Mouse (Mus musculus) stomach, embryonic 16.5 days (tissue): Measurements from ENCODE around the gene Amh. TPM values are rescaled to one million over a fixed set of nuclear protein-coding genes. Genes with fewer than 3 reads are reported as not detected.
A peak's percentile ranks its signal among the peaks of the same experiment; 100 is the strongest.

ENCODE experiments used
- ATAC-seq: fragments of 200-750 bp; cut with Nextera tagmentation; 2 replicates; pipeline ENCODE4 v1.8.0; 2017; ENCODE audit warnings: moderate number of reproducible peaks, moderate TSS enrichment; ENCODE audit not compliant: insufficient read depth, low FRiP score
- H3K27ac ChIP-seq: fragments of 300-500 bp; sonication (generic); 2 replicates; pipeline ENCODE4 v1.5.1; 2014; ENCODE audit warnings: low read length
- H3K27me3 ChIP-seq: fragments of 300-500 bp; sonication (generic); 2 replicates; pipeline ENCODE4 v1.6.1; 2014; ENCODE audit warnings: low read length, control low read depth, mixed read lengths; ENCODE audit not compliant: control insufficient read depth, insufficient read depth
- H3K36me3 ChIP-seq: fragments of 300-500 bp; sonication (generic); 2 replicates; pipeline ENCODE4 v1.6.1; 2014; ENCODE audit warnings: low read length; ENCODE audit not compliant: control insufficient read depth, insufficient read depth
- H3K4me1 ChIP-seq: fragments of 300-500 bp; sonication (generic); 2 replicates; pipeline ENCODE4 v1.6.1; 2014; ENCODE audit warnings: low read length, control low read depth, mixed read lengths; ENCODE audit not compliant: control insufficient read depth, insufficient read depth
- H3K4me2 ChIP-seq: fragments of 300-500 bp; sonication (generic); 2 replicates; pipeline ENCODE4 v1.6.1; 2014; ENCODE audit warnings: low read depth, low read length, mixed read lengths
- H3K4me3 ChIP-seq: fragments of 300-500 bp; sonication (generic); replicated peaks from 2 replicates; pipeline ENCODE4 v1.5.1; 2014; ENCODE audit warnings: mild to moderate bottlenecking, low read length
- H3K9ac ChIP-seq: fragments of 300-500 bp; sonication (generic); 2 replicates; pipeline ENCODE4 v1.6.1; 2014; ENCODE audit warnings: low read length
- H3K9me3 ChIP-seq: fragments of 300-500 bp; sonication (generic); replicated peaks from 2 replicates; pipeline ENCODE4 v1.6.1; 2016; ENCODE audit warnings: low read length, control low read depth; ENCODE audit not compliant: control insufficient read depth
- WGBS: fragments of 180-500 bp; shearing (Covaris S2); extraction: QIAGEN DNeasy Blood & Tissue Kit; methylation state at CpG from one replicate; pipeline ENCODE4 v1.1.7; 2014; 5-methylcytosine and 5-hydroxymethylcytosine counted together
- polyA plus RNA-seq: library from polyadenylated mRNA; unstranded; fragments of >200 nt; fragmentation: Nextera tagmentation; extraction: Ambion mirVana; gene quantifications from 2 replicates; pipeline ENCODE4 v1.2.1, GENCODE M21; 2015

Gene Amh
- polyA plus RNA-seq, 1 experiment from 2014 or later = not detected

GRCm38 (mm10) chr10:80819406-80819805, 14.4 kb downstream of the Amh start:
- no peak for ATAC-seq
- Histone ChIP-seq H3K27ac (peak overlapping the region; percentile 43), H3K9me3 (no peaks in the 10 kb centered on the region), H3K36me3 (no peaks in the 10 kb centered on the region), H3K4me1 (no peaks in the 10 kb centered on the region), H3K27me3 (no peaks in the 10 kb centered on the region), H3K4me3 (no peak overlapping the region), H3K9ac (no peak overlapping the region; the same call in 1 of the 2 replicates), H3K4me2 (no peak overlapping the region)
- WGBS = 32% methylated on average over 3 of the region's 3 CpGs

GRCm38 (mm10) chr10:80821991-80822390, 16.9 kb downstream of the Amh start:
- H3K4me2 ChIP-seq = no peak overlapping the region
- H3K27ac ChIP-seq = no peak overlapping the region
- no peaks in the 10 kb centered on the region for H3K27me3 ChIP-seq
- no peak overlapping the region for H3K4me3 ChIP-seq
- no peak overlapping the region for H3K9ac ChIP-seq
- peaks cover 4% of the 10 kb centered on the region; the same call in 1 of the 2 replicates for H3K4me1 ChIP-seq
- ATAC-seq = no peak
- 48% methylated on average over 2 of the region's 2 CpGs for WGBS
- H3K9me3 ChIP-seq = no peaks in the 10 kb centered on the region
- no peaks in the 10 kb centered on the region for H3K36me3 ChIP-seq

GRCm38 (mm10) chr10:80822528-80822927, 17.5 kb downstream of the Amh start:
- ATAC-seq = no peak
- Histone ChIP-seq H3K9ac (no peak overlapping the region), H3K27ac (no peak overlapping the region), H3K4me2 (no peak overlapping the region), H3K36me3 (no peaks in the 10 kb centered on the region), H3K4me3 (no peak overlapping the region), H3K4me1 (peaks cover 4% of the 10 kb centered on the region; the same call in 1 of the 2 replicates), H3K27me3 (no peaks in the 10 kb centered on the region), H3K9me3 (no peaks in the 10 kb centered on the region)
- 89% methylated on average over 5 of the region's 5 CpGs for WGBS

GRCm38 (mm10) chr10:80823316-80823715, 18.3 kb downstream of the Amh start:
- Histone ChIP-seq H3K36me3 (no peaks in the 10 kb centered on the region), H3K27ac (no peak overlapping the region), H3K9ac (no peak overlapping the region), H3K4me2 (no peak overlapping the region), H3K4me3 (no peak overlapping the region), H3K9me3 (no peaks in the 10 kb centered on the region), H3K4me1 (peaks cover 10% of the 10 kb centered on the region), H3K27me3 (no peaks in the 10 kb centered on the region)
- ATAC-seq = no peak
- 89% methylated on average over 1 of the region's 1 CpGs for WGBS

GRCm38 (mm10) chr10:80823847-80824643, 19.0 kb downstream of the Amh start:
- Histone ChIP-seq H3K27ac (no peak overlapping the region), H3K4me1 (peaks cover 13% of the 10 kb centered on the region), H3K4me2 (no peak overlapping the region)

GRCm38 (mm10) chr10:80824827-80825226, 19.8 kb downstream of the Amh start:
- Histone ChIP-seq H3K27ac (no peak overlapping the region), H3K4me2 (no peak overlapping the region)
- WGBS = 63% methylated on average over 2 of the region's 2 CpGs

More at GRCm38 (mm10) chr10:80823847-80824643, 19.0 kb downstream of the Amh start:
- Histone ChIP-seq H3K36me3 (0 out of 2 replicates have a peak, but pooled peaks cover under 1% of the 10 kb centered on the region), H3K9me3 (no peaks in the 10 kb centered on the region), H3K27me3 (no peaks in the 10 kb centered on the region), H3K9ac (peak overlapping the region; percentile 46; the same call in 1 of the 2 replicates), H3K4me3 (no peak overlapping the region)
- ATAC-seq = no peak
- 54% methylated on average over 8 of the region's 8 CpGs for WGBS

GRCm38 (mm10) chr10:80826151-80827062, 21.4 kb downstream of the Amh start, which contains the start of gene Oaz1:
Oaz1 (plus strand) TSS chr10:80826656.
- Histone ChIP-seq H3K4me1 (peaks cover 26% of the 10 kb centered on the region), H3K4me2 (peak within 1 kb of the TSS; percentile 85), H3K9ac (peak within 1 kb of the TSS; percentile 93), H3K4me3 (peak within 1 kb of the TSS; percentile 70), H3K27me3 (no peaks in the 10 kb centered on the region), H3K9me3 (no peaks in the 10 kb centered on the region), H3K27ac (peak within 1 kb of the TSS; percentile 93), H3K36me3 (peaks cover 11% of the 10 kb centered on the region; the same call in 1 of the 2 replicates)
- ATAC-seq = peak; percentile 97
- WGBS = under 1% methylated on average over 80 of the region's 82 CpGs

More at GRCm38 (mm10) chr10:80824827-80825226, 19.8 kb downstream of the Amh start:
- Histone ChIP-seq H3K9me3 (no peaks in the 10 kb centered on the region), H3K9ac (no peak overlapping the region), H3K4me1 (peaks cover 15% of the 10 kb centered on the region), H3K27me3 (no peaks in the 10 kb centered on the region), H3K4me3 (no peak overlapping the region), H3K36me3 (0 out of 2 replicates have a peak, but pooled peaks cover 6% of the 10 kb centered on the region)
- no peak for ATAC-seq

- Histone ChIP-seq H3K36me3 (peaks cover 11% of the 10 kb centered on the region; the same call in 1 of the 2 replicates), H3K27ac (peak overlapping the region; percentile 93), H3K4me3 (peak overlapping the region; percentile 70), H3K9me3 (no peaks in the 10 kb centered on the region), H3K9ac (peak overlapping the region; percentile 93), H3K4me2 (peak overlapping the region; percentile 85), H3K27me3 (no peaks in the 10 kb centered on the region), H3K4me1 (peaks cover 26% of the 10 kb centered on the region)
- ATAC-seq = no peak
- WGBS = 5% methylated on average over 29 of the region's 29 CpGs
These were observed 22.2 kb downstream of the Amh start for GRCm38 (mm10) chr10:80827063-80827869.
